Mouse (Mus musculus) megakaryocyte, embryonic 14.5 days (primary cell): ENCODE results near the gene Polr2e.

ENCODE experiments used
- FLI1 ChIP-seq: IDR thresholded peaks from 2 replicates; pipeline ENCODE4 v1.6.1; 2012; ENCODE audit warnings: low read length, inconsistent platforms, mixed read lengths
- GATA1 ChIP-seq: IDR thresholded peaks from 3 replicates; pipeline ENCODE4 v1.6.1; 2012; ENCODE audit warnings: mixed read lengths, low read length, inconsistent platforms, borderline replicate concordance

DNA sequence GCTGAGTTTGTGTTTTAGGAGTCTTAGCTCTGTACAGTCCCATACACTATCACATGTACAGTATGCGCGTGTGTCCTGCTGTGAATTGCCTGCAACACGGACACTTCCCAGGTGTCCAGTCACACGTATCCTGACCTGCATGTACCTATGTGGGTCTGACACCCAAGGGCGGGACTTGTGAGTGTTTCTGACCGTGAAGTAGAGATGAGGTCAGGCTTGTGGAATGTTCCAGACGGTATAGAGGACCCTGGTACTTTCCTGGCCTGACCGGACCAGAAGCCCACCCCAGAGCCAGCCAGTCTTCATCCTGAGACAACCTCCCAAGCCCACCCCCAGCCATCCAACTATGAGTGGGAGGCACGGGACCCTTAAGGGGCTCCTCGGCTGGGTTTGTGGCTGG, 24.0 kb downstream of the Polr2e start:
- TF ChIP-seq GATA1 (no peak), FLI1 (no peak)
